Mouse (Mus musculus): ENCODE measurements at regions not wholly inside any gene's neighbourhood (a gene's known extent, or its start where the extent isn't known, plus 50 kb on each side); places are given as distances from the start of the nearest gene placed in this dataset.

- DNase-seq (ENCODE audit: low read depth), result no peak
Observed at GRCm38 (mm10) chr13:90584766-90585165, 320.4 kb downstream of the Atp6ap1l start.

GRCm38 (mm10) chr13:90575371-90575770 lies 329.8 kb downstream of the Atp6ap1l start:
- DNase-seq (ENCODE audit: low read depth), result no peak

DNA sequence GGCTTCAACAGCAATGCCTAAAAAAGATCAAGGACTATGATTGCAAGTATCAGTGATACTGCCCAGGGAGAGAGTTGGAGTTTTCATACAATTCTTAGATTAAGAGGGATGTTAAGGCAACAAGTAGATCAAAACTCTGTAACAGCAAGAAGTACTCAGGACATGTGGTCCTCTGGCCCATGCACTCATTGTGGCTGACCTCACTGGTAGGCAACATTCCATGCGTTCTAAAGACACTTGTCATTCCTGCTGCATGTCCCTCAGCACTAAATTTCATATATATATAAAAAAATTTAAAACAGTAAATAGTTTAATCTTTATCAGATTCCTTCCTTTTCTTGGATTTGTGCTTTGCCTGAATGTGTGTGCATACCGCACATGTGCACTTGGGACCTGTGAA lies 332.6 kb downstream of the Atp6ap1l start:
- DNase-seq (ENCODE audit: low read depth), result no peak

DNA sequence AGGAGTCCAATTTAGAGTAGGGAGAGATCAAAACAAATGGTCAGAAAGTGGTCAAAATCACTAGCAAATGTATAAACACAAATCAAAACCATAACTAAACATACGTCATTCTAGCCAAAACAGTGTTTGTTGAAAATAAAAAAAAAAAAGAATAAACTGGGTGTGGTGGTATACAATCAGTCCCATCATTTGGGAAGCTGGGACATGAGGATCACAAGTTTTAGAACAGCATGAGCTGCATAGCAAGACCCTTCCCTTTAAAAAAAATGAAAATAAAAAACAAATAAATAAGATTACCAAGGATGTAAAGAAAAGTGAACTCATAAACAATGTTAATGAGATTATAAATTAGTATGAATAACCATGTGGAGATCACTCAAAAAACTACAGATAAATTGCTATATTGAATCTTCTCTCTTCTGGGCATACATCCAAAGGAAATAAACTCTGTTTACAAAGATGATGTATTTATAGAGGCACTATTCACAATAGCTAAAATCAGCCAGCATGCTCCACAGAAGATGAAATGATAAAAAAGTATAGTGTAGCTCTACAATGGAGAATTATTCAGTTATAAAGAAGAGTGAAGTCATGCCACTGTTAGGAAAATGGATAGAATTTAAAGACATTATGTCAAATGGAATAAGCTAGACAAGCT lies 341.8 kb downstream of the Atp6ap1l start:
- no peak for DNase-seq (ENCODE audit: low read depth)

- no peak for DNase-seq (ENCODE audit: low read depth)
Observed at GRCm38 (mm10) chr13:90560095-90560494, 345.1 kb downstream of the Atp6ap1l start.

- no peak for DNase-seq (ENCODE audit: low read depth)
Observed at GRCm38 (mm10) chr13:90559481-90559880, 345.7 kb downstream of the Atp6ap1l start.

DNA sequence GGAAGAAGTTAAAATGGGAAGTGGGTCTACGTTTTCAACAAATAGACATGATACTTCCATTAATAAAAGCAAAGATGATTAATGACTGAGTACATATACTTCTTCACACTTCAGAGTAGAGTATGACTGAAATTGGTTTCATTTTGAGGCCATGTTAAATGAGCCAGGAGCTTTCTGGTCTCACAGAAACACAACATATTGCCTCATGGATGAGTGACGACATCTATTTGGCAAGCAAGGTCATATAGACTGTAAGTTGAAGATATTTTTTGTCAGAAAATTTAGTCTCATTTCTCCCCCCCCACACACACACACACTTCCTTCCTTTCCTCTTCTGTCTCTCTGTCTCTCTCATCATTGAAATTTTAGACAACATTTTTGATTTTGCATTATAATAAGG lies 354.0 kb downstream of the Atp6ap1l start:
- DNase-seq (ENCODE audit: low read depth), result no peak

GRCm38 (mm10) chr13:90546288-90547035 lies 358.7 kb downstream of the Atp6ap1l start:
- DNase-seq (ENCODE audit: low read depth), result no peak

DNA sequence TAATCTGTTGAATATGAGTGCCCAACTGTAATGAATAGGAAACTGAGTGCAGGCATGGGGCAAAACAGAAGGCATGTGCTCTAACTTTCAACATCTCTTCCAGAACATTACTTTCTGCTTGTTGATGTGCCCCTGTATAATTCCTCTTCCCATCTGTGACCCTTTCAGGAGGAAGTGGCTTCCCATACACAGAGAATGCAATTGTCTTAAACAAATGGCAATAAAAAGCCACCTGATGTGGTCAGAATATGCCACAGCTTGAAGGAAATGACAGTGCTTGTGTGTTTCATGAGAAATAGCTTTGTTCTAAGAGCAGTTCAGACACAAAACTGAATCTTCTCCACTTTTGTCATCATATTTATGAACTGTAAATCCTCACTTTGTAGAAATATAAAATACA lies 359.3 kb downstream of the Atp6ap1l start:
- DNase-seq (ENCODE audit: low read depth), result no peak

DNA sequence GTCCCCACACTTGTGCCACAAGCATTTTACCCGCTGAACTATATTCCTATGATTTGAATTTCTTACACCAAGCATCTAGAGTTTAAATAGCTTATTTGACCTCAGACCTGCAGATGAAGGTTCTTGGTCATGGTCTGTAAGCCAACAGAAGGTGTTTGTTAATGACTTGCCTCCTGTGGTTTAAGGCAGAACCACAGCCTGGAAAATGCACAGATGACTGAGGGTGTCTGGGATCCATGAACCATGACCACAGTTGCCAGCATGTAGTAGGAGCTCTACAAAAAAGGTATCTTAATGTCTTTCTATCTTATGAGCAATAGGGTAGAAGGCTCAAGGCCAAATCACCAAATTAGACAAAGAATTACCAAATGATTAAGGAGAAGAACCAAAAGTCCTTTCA lies 367.6 kb downstream of the Atp6ap1l start:
- no peak for DNase-seq (ENCODE audit: low read depth)

DNA sequence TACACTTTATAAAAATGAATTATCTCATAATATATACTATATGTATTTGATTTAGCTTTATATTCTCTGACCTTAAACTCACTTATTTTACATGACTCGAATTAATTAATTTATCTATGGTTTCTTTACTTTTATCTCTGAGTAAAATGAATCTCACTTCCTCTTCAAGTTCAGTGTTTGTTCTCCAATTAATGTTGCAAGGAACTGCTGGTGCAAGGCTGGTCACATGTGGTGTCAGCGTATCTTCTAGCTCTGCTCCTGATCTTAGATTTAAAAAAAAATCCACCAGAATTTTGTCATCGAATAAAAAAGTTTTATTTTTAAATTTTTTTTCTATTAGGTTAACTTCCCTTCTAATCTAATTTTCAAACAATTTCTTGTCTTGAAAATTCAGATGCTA lies 378.2 kb downstream of the Atp6ap1l start:
- no peak for DNase-seq (ENCODE audit: low read depth)

GRCm38 (mm10) chr13:90525801-90526200 lies 379.4 kb downstream of the Atp6ap1l start:
- no peak for DNase-seq (ENCODE audit: low read depth)

GRCm38 (mm10) chr13:90521758-90522245 lies 383.4 kb downstream of the Atp6ap1l start:
- DNase-seq (ENCODE audit: low read depth), result no peak

GRCm38 (mm10) chr13:90520992-90521757 lies 384.0 kb downstream of the Atp6ap1l start:
- DNase-seq (ENCODE audit: low read depth), result no peak

DNA sequence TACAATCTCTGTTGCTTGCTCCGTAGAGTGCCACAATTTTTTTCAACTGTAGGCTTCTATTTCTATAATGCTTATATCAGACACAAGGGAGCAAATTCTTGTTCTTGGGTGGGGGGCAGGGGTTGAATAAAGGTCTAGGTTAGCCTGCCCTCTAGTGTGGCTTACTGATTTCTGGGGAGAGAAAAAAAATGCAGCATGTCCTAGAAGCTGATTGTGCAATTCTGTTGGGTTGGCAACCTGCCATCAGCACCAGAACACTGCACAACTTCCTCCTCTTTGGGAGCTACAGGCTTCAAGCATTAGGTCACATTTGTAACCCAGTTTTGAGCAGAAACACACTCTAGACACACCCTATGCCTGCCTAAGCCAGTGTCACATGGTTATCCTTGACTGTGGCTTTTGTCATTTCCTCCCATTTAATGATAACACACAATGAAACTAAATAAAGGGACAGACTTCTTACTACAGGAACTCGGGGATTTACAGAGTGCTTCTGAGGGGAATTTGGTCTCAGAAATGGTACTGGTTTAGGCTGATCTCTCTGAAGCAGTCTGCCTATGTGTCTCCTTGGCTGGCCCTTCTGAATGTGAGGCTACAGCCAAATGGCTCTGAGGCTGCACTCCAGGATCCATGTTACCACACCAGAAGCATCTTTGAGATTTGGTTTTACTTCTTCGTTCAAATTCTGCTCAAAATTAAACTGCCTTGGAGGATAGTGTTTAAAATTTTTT lies 389.2 kb downstream of the Atp6ap1l start:
- DNase-seq (ENCODE audit: low read depth), result peak; percentile 99

- DNase-seq (ENCODE audit: low read depth), result peak; percentile 36
Observed at GRCm38 (mm10) chr13:90513867-90514266, 391.3 kb downstream of the Atp6ap1l start.

GRCm38 (mm10) chr13:90512786-90513401 lies 392.3 kb downstream of the Atp6ap1l start:
- DNase-seq (ENCODE audit: low read depth), result no peak

DNA sequence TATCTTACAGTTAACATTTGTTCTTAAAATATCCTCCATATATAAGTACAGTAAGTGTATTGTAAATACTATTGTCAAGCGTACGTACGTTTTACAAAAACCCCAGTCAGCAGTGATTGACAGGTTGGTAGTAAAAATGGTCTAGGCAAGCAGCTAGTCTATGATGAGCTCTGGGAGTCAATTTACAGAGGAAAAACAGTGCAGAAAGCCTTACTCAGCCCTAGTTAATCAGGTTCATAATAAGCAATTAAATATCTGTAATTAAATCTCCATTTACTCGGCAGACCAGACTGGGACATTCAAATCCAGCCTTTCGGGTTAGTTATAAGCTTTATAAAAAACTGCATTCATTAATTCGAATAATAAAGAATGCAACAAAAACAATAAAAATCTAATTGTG lies 394.7 kb downstream of the Atp6ap1l start:
- DNase-seq (ENCODE audit: low read depth), result no peak

DNA sequence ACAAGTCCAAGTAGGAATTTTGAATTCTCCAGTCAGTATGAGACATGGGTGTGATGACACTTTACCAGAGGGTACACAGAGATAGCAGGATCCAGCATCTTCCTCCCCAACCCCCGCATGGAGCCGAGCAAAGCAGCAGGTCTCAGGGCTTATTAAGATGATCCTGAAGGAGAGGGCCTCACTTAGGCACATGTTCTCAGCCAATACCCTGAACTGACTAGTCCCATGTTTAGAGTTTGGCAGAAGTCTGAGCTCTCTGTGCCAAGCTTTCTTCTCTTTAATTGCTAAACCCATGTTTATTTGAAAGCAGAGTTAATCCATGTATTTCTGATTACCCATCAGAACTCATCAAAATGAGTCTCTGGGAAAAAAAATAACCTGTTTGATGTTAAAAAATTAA lies 402.0 kb downstream of the Atp6ap1l start:
- no peak for DNase-seq (ENCODE audit: low read depth)

DNA sequence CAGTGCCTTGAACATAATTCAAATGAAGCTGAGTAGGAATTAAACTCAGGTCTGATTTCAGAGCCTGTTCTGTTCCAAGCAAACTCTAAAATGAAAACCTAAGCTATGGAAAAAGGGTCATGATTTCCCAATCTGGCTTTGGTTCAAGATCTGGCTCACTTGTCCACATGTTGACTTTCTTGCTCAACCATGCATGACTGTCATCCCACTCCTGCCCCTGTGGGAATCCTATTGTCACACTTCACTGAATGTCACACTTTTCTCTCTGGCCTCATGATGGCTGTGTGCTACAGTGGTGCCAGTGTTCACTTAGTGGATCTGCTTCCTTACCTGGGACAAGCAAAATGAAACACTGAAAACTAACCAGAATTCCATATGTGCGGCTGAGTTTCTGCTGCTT lies 403.0 kb downstream of the Atp6ap1l start:
- DNase-seq (ENCODE audit: low read depth), result no peak

DNA sequence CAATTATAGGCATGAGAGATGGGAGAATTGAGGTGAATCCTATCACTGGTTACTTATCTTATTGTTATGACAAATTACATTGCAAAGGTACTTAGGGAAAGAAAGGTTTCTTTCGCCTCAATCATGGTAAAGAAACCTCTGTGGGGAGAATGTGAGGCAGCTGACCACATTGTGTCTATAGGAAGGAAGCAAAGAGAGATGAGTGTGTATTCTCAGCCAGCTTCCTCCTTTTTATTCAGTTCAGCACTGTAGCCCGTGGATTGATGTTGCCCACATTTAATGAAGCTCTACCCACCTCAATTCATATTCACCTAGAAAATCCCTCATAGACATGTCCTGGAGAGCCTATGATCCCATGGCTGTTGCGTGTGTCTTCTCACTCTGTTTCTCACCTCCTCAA lies 406.2 kb downstream of the Atp6ap1l start:
- DNase-seq (ENCODE audit: low read depth), result peak; percentile 6

DNA sequence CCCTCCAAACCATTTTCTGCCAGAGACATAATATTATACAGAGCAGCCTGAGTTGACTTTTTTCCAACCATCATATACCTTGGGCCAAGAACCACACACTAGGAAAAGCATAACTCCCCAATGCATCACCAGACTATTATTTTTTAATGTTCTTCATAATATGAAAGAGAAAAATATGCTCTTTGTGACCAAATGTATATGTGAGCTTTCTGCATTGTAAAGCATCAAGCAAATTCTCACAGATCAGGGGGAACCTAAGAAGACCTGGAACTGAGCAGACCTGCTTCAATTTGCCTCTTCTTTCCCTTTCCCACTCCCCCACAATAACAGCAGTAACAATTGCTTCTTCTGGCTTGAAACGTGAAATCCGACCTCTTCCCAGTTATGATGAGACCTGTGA lies 407.6 kb downstream of the Atp6ap1l start:
- DNase-seq (ENCODE audit: low read depth), result no peak
